ENCODE assay signal across 10 mouse cellular contexts in the genomic region with DNA sequence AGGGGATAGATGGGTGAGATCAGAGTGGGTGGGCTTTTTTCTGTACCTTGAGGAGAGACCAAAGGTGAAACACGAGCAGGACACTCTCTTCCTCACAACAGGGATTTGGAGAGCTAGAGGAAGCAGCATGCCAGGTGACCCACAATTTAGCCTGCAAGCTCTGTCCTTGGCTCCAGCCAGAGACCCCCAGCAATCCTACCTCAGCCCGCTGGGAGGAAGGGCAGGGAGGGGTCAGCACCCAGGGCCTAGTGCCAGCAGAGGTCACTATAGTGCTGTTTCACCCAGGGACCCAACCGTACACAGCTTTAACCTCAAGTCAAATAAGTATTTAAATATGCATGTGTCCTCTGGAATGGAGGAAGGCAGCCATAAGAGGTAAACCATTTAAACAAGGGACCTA. TPM values are rescaled to one million over a fixed set of nuclear protein-coding genes. Genes with fewer than 3 reads are reported as not detected.
DNase-seq lines count a peak whose midpoint lies in the region; ATAC-seq and TF ChIP-seq lines count a peak whose summit lies in the region.
"Had no signal": no experiment of that assay in that cellular context is flagged by ENCODE, and none has a peak within 500 bp of the region (broad histone marks: within the 10 kb centered on the region; RNA-seq: fewer than 3 reads in every experiment).

No protein-coding gene starts in this region.

- H3K4me1 ChIP-seq in heart, embryonic 10.5 days, result peaks cover 19% of the 10 kb centered on the region
- H3K4me1 ChIP-seq in testis, adult 2 months (ENCODE audit: control insufficient read depth, insufficient read depth, low read length), result peaks cover 7% of the 10 kb centered on the region
- peaks cover 16% of the 10 kb centered on the region for H3K4me1 ChIP-seq in heart, embryonic 15.5 days (replicated peaks)
- no peaks in the 10 kb centered on the region for H3K4me1 ChIP-seq in stomach, postnatal 0 days (replicated peaks; ENCODE audit: control insufficient read depth, insufficient read depth)

- H3K9ac ChIP-seq in heart, embryonic 15.5 days, result no peak overlapping the region
- no peak overlapping the region for H3K9ac ChIP-seq in stomach, postnatal 0 days (ENCODE audit: low read length)

- no peak for TF ChIP-seq POLR2A in testis, adult 2 months (IDR thresholded peaks at IDR 0.05; ENCODE audit: control insufficient read depth, low read depth, low read length)

- 9% methylated on average over 3 of the region's 3 CpGs for WGBS in heart, embryonic 10.5 days
- WGBS in heart, embryonic 15.5 days, result 19% methylated on average over 3 of the region's 3 CpGs
- 30% methylated on average over 3 of the region's 3 CpGs for WGBS in stomach, postnatal 0 days

- peak; percentile 65; the same call in 1 of the 2 replicates for ATAC-seq in heart, embryonic 15.5 days (replicated peaks; ENCODE audit: insufficient number of reproducible peaks, insufficient read depth, low FRiP score, low read depth)
- no peak for ATAC-seq in stomach, postnatal 0 days (ENCODE audit: low FRiP score, low TSS enrichment)

- no peak for DNase-seq in heart, embryonic 10.5 days (ENCODE audit: low spot score)
- no peak for DNase-seq in heart, adult 9 months (ENCODE audit: low spot score in 2 of 2)
- DNase-seq in testis, postnatal 14 days (ENCODE audit: low spot score), result no peak
- DNase-seq in stomach, postnatal 0 days (ENCODE audit: low spot score), result no peak
- no peak for DNase-seq in gastrocnemius, postnatal 25 days
- no peak for DNase-seq in cerebellum, adult 11 months
- DNase-seq: cerebellum, adult 2 months had no signal

- no peak overlapping the region for H3K4me3 ChIP-seq in heart, embryonic 10.5 days
- peak overlapping the region; percentile 92 for H3K4me3 ChIP-seq in testis, adult 2 months (ENCODE audit: control insufficient read depth, low read depth, low read length)
- H3K4me3 ChIP-seq in heart, embryonic 15.5 days, result no peak overlapping the region
- no peak overlapping the region for H3K4me3 ChIP-seq in stomach, postnatal 0 days (ENCODE audit: low read depth, low read length)

- no peaks in the 10 kb centered on the region; the same call in 1 of the 2 replicates for H3K27me3 ChIP-seq in heart, embryonic 10.5 days (ENCODE audit: insufficient read depth, poor library complexity, severe bottlenecking)
- H3K27me3 ChIP-seq in testis, adult 2 months (ENCODE audit: control insufficient read depth, insufficient read depth, low read length), result no peaks in the 10 kb centered on the region
- no peaks in the 10 kb centered on the region for H3K27me3 ChIP-seq in heart, embryonic 15.5 days
- no peaks in the 10 kb centered on the region for H3K27me3 ChIP-seq in stomach, postnatal 0 days (ENCODE audit: control insufficient read depth, insufficient read depth, low read length)

- no peak overlapping the region for H3K4me2 ChIP-seq in heart, embryonic 15.5 days
- no peak overlapping the region for H3K4me2 ChIP-seq in stomach, postnatal 0 days (replicated peaks; ENCODE audit: low read depth)

- no peak for TF ChIP-seq CTCF in testis, adult 2 months (IDR thresholded peaks at IDR 0.05; ENCODE audit: control insufficient read depth, insufficient read depth, insufficient replicate concordance, low read depth, low read length)
- peak; percentile 63 for TF ChIP-seq CTCF in stomach, postnatal 0 days (IDR thresholded peaks at IDR 0.05; ENCODE audit: low read depth)

- 0 out of 2 replicates have a peak overlapping the region, but pooled peaks have one; percentile 45 for H3K27ac ChIP-seq in heart, embryonic 10.5 days
- no peak overlapping the region for H3K27ac ChIP-seq in testis, adult 2 months (ENCODE audit: control insufficient read depth, insufficient read depth, low read depth, low read length)
- H3K27ac ChIP-seq in heart, embryonic 15.5 days, result no peak overlapping the region
- H3K27ac ChIP-seq in stomach, postnatal 0 days (replicated peaks), result no peak overlapping the region
- H3K27ac ChIP-seq: macrophage had no signal

- TF ChIP-seq EP300 in stomach, postnatal 0 days (optimal IDR thresholded peaks at IDR 0.05), result no peak

- H3K9me3 ChIP-seq in heart, embryonic 10.5 days, result no peaks in the 10 kb centered on the region
- H3K9me3 ChIP-seq in heart, embryonic 15.5 days (replicated peaks), result no peaks in the 10 kb centered on the region
- H3K9me3 ChIP-seq in stomach, postnatal 0 days (ENCODE audit: control insufficient read depth, low read length), result no peaks in the 10 kb centered on the region

- no peaks in the 10 kb centered on the region for H3K36me3 ChIP-seq in heart, embryonic 10.5 days
- no peaks in the 10 kb centered on the region for H3K36me3 ChIP-seq in testis, adult 2 months (ENCODE audit: control insufficient read depth, insufficient read depth, low read length)
- H3K36me3 ChIP-seq in heart, embryonic 15.5 days, result no peaks in the 10 kb centered on the region
- no peaks in the 10 kb centered on the region for H3K36me3 ChIP-seq in stomach, postnatal 0 days (ENCODE audit: control insufficient read depth, insufficient read depth, low read length)

RNA-seq across cellular contexts. Expression of gene Ccdc42, which starts 0.9 kb away (rescaled TPM):
- 0.80 and 1.5 TPM in 2 replicates for polyA plus RNA-seq in heart, embryonic 10.5 days (2016; fragmentation: Nextera tagmentation; extraction: Ambion mirVana)
- 79.1 and 87.0 TPM in 2 replicates for polyA plus RNA-seq in testis, adult 2 months (2012; rRNA removed)
- polyA plus RNA-seq in heart, embryonic 15.5 days (2015; fragmentation: Nextera tagmentation; extraction: Ambion mirVana), result 1.0 and 1.4 TPM in 2 replicates
- polyA plus RNA-seq in stomach, postnatal 0 days (2015; fragmentation: Nextera tagmentation; extraction: Ambion mirVana), result not detected in 2 replicates
- total RNA-seq in gastrocnemius, postnatal 25 days (2021), result not detected
- polyA plus RNA-seq: macrophage had no signal

RNA-seq across cellular contexts. Expression of gene Mfsd6l, which starts 29.9 kb away (rescaled TPM):
- 0.06 and 0.16 TPM in 2 replicates for polyA plus RNA-seq in heart, embryonic 10.5 days (2016; fragmentation: Nextera tagmentation; extraction: Ambion mirVana)
- polyA plus RNA-seq in testis, adult 2 months (2012; rRNA removed), result 7.9 and 9.2 TPM in 2 replicates
- 0.19 TPM in 1 of 2 replicates, not detected in the other for polyA plus RNA-seq in heart, embryonic 15.5 days (2015; fragmentation: Nextera tagmentation; extraction: Ambion mirVana)
- polyA plus RNA-seq in stomach, postnatal 0 days (2015; fragmentation: Nextera tagmentation; extraction: Ambion mirVana), result 3.7 and 3.9 TPM in 2 replicates
- total RNA-seq in gastrocnemius, postnatal 25 days (2021), result not detected
- polyA plus RNA-seq: macrophage had no signal

Comparison
In these comparisons a context has a peak if more than half of its experiments do, and no peak if none do; other contexts are left out.
1. RNA of gene Ccdc42, which starts 0.9 kb away (polyA plus RNA-seq): 79.1 to 87.0 TPM in testis, adult 2 months; 0.80 to 1.5 TPM in heart, embryonic 10.5 days, 1.0 to 1.4 TPM in heart, embryonic 15.5 days and not detected in stomach, postnatal 0 days; every median in the first group is over 10 times any median in the second.